In genomic region chr3:87033357-87033756, GRCm38 (mm10) we compare ENCODE assay signal across 8 mouse cellular contexts. TPM values are rescaled to one million over a fixed set of nuclear protein-coding genes. Genes with fewer than 3 reads are reported as not detected.
DNase-seq lines count a peak whose midpoint lies in the region; ATAC-seq and TF ChIP-seq lines count a peak whose summit lies in the region.
"Had no signal": no experiment of that assay in that cellular context is flagged by ENCODE, and none has a peak within 500 bp of the region (broad histone marks: within the 10 kb centered on the region; RNA-seq: fewer than 3 reads in every experiment).

No protein-coding gene starts in this region.

- TF ChIP-seq RAD21 in MEL (IDR thresholded peaks at IDR 0.05; ENCODE audit: low read depth, low read length) = peak; percentile 59

- no peak overlapping the region for H3K27ac ChIP-seq in MEL (ENCODE audit: control insufficient read depth, low read depth, low read length)
- H3K27ac ChIP-seq in bone marrow, adult 2 months (ENCODE audit: control insufficient read depth, insufficient read depth, low read depth, low read length, poor library complexity) = no peak overlapping the region
- no peak overlapping the region for H3K27ac ChIP-seq in embryonic fibroblast, embryonic 13.5 days (ENCODE audit: insufficient read depth, low read length)
- H3K27ac ChIP-seq: midbrain, embryonic 12.5 days had no signal

- no peak overlapping the region for H3K4me3 ChIP-seq in MEL (ENCODE audit: control insufficient read depth in 1 of 2, insufficient read depth in 1 of 2, low read depth in 2 of 2, low read length in 2 of 2)
- H3K4me3 ChIP-seq in bone marrow, adult 2 months (replicated peaks; ENCODE audit: control insufficient read depth, low read depth, low read length) = no peak overlapping the region
- H3K4me3 ChIP-seq in embryonic fibroblast, embryonic 13.5 days (ENCODE audit: insufficient read depth, low read length) = no peak overlapping the region
- H3K4me3 ChIP-seq: midbrain, embryonic 12.5 days had no signal

- TF ChIP-seq EP300 in MEL (IDR thresholded peaks at IDR 0.05; ENCODE audit: low read depth in 1 of 2, low read length in 2 of 2) = no peak

- TF ChIP-seq CTCF in MEL (IDR thresholded peaks at IDR 0.05 in 2 of 3, conservative IDR thresholded peaks at IDR 0.05 in 1 of 3; ENCODE audit: control insufficient read depth in 1 of 3, insufficient read depth in 1 of 3, low read depth in 2 of 3, low read length in 3 of 3, poor library complexity in 1 of 3, severe bottlenecking in 1 of 3) = peak; percentile 44 to 63 (median 45)
- TF ChIP-seq CTCF in bone marrow, adult 2 months (IDR thresholded peaks at IDR 0.05; ENCODE audit: control insufficient read depth, insufficient read depth, low read length) = peak; percentile 79
- peak; percentile 61; the same call in 1 of the 2 replicates for TF ChIP-seq CTCF in embryonic fibroblast, embryonic 13.5 days (IDR thresholded peaks at IDR 0.05; ENCODE audit: borderline replicate concordance, insufficient read depth, low read length)

- intact Hi-C loops in heart, postnatal 36 days (cut with DNase I) = loop anchor here (1.0 to 10.0 kb wide), 3 partner anchors 142 to 531 kb away; no protein-coding TSS in a partner anchor

- peak; percentile 81 for ATAC-seq in megakaryocyte, adult 5-6 weeks (ENCODE audit: poor library complexity, severe bottlenecking)

- H3K9ac ChIP-seq in MEL (ENCODE audit: control insufficient read depth, low read depth, low read length, poor library complexity, severe bottlenecking) = no peak overlapping the region
- H3K9ac ChIP-seq: midbrain, embryonic 12.5 days had no signal

- H3K27me3 ChIP-seq in MEL (ENCODE audit: control insufficient read depth in 1 of 2, insufficient read depth in 2 of 2, low read length in 2 of 2) = no peaks in the 10 kb centered on the region
- H3K27me3 ChIP-seq: midbrain, embryonic 12.5 days had no signal

- peak; percentile 38 for DNase-seq in MEL (ENCODE audit: low read depth, low spot score)
- peak; percentile 72 to 82 for DNase-seq in heart, postnatal 36 days
- peak; percentile 86 for DNase-seq in layer of hippocampus, postnatal 10 days (ENCODE audit: low spot score in 2 of 2)
- peak; percentile 55 to 79 for DNase-seq in spleen, adult 18-20 months

- TF ChIP-seq POLR2A in MEL (IDR thresholded peaks at IDR 0.05; ENCODE audit: control insufficient read depth in 1 of 2, insufficient read depth in 1 of 2, low read depth in 1 of 2, low read length in 2 of 2, poor library complexity in 1 of 2) = no peak
- TF ChIP-seq POLR2A in bone marrow, adult 2 months (IDR thresholded peaks at IDR 0.05; ENCODE audit: borderline replicate concordance, control insufficient read depth, low read depth, low read length) = no peak
- TF ChIP-seq POLR2A in embryonic fibroblast, embryonic 13.5 days (IDR thresholded peaks at IDR 0.05; ENCODE audit: low read depth, low read length) = no peak

- H3K79me2 ChIP-seq in MEL (ENCODE audit: control insufficient read depth, insufficient read depth, low read length, poor library complexity) = no peaks in the 10 kb centered on the region

- H3K36me3 ChIP-seq in MEL (ENCODE audit: control insufficient read depth in 1 of 2, insufficient read depth in 2 of 2, low read length in 2 of 2) = no peaks in the 10 kb centered on the region
- H3K36me3 ChIP-seq: midbrain, embryonic 12.5 days had no signal

- no peaks in the 10 kb centered on the region for H3K4me1 ChIP-seq in MEL (ENCODE audit: control insufficient read depth in 1 of 2, insufficient read depth in 2 of 2, low read length in 2 of 2)
- H3K4me1 ChIP-seq in bone marrow, adult 2 months (ENCODE audit: control insufficient read depth, insufficient read depth, low read length) = no peaks in the 10 kb centered on the region
- no peaks in the 10 kb centered on the region for H3K4me1 ChIP-seq in embryonic fibroblast, embryonic 13.5 days (ENCODE audit: control insufficient read depth, insufficient read depth, low read length)
- H3K4me1 ChIP-seq: midbrain, embryonic 12.5 days had no signal

- 14% methylated on average over 8 of the region's 8 CpGs for WGBS in bone marrow, adult 2 months

- no peaks in the 10 kb centered on the region for H3K9me3 ChIP-seq in MEL (replicated peaks; ENCODE audit: insufficient read depth, low read length)
- H3K9me3 ChIP-seq: midbrain, embryonic 12.5 days had no signal

TF ChIP-seq in MEL, 35 proteins besides CTCF, POLR2A, EP300 and RAD21:
- TF ChIP-seq USF2 (IDR thresholded peaks at IDR 0.05; ENCODE audit: borderline replicate concordance in 1 of 2, insufficient read depth in 1 of 2, low read depth in 1 of 2, low read length in 2 of 2) (no peak), SMC3 (IDR thresholded peaks at IDR 0.05; ENCODE audit: low read depth, low read length) (peak; percentile 58)

RNA-seq across cellular contexts. Expression of gene Cd1d1, which starts 34.1 kb away (rescaled TPM):
- total RNA-seq in MEL (2012; rRNA removed) = 1.1 and 1.8 TPM in 2 replicates
- 1 to 10 TPM in 1 of 2 experiments, not detected in 1; 1.6 TPM for polyA plus RNA-seq in MEL (2012; ENCODE audit: insufficient read depth in 1 of 2, insufficient read length in 2 of 2, low read depth in 1 of 2, low replicate concordance in 2 of 2, missing spikeins in 1 of 2)
- 7.8 and 25.0 TPM in 2 replicates for polyA plus RNA-seq in bone marrow, adult 2 months (2011; ENCODE audit: insufficient read depth, insufficient read length, low replicate concordance, missing spikeins)
- polyA plus RNA-seq in embryonic fibroblast, embryonic 13.5 days (2011; ENCODE audit: insufficient read length, low read depth, missing spikeins) = 7.7 and 9.6 TPM in 2 replicates
- total RNA-seq in heart, postnatal 36 days (2021) = 1 to 10 TPM; 2.5 to 3.2 TPM
- 1 to 10 TPM; 3.8 to 4.3 TPM for total RNA-seq in layer of hippocampus, postnatal 10 days (2021)
- total RNA-seq in megakaryocyte, adult 5-6 weeks (2015) = 15.3 and 27.2 TPM in 2 replicates
- total RNA-seq in megakaryocyte, adult 5-6 weeks (2017) = 16.5 and 18.5 TPM in 2 replicates
